Mouse (Mus musculus) lung, postnatal 25 days (tissue): ENCODE measurements around the gene Slc27a1.
"Not testable (repeated sequence)": the region's sequence is repeated elsewhere in the genome, so short reads cannot be mapped to it uniquely, and the experiment has no call there.

Source experiments
- DNase-seq: peaks from one replicate; pipeline ENCODE4 v3.0.0; 2022; ENCODE audit warnings: low spot score

The Slc27a1 gene

DNA sequence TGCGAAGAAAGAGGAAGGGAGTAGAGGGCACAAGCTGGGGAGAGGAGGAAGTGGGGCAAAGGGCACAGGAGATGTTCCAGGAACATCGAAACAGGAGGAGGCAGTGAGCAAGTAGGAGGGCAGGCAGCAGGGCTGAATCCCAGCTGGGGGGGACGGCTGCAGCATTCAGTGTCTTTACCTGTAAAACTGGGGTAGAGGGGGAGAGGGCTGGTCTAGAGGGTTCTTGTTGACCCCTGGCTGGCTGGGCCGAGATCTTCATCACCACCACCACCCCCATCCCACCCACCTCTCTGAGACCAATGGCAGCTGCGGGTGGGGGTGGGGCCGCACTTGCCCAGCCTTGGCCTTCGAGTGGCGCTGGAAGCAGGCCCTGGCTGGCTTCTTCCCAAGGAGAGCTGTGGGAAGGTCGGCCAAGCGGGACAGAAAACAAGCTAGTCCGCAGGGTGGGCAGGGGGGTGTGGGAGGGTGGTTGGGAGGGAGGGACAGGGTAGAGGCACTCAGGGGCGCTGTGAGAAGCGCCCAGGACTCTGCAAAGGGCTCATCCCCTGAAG, at the start of gene Slc27a1:
TSS of gene Slc27a1 (plus strand) at position 496 of the 551 bp plus-strand sequence.
- DNase-seq = peak; percentile 67

DNA sequence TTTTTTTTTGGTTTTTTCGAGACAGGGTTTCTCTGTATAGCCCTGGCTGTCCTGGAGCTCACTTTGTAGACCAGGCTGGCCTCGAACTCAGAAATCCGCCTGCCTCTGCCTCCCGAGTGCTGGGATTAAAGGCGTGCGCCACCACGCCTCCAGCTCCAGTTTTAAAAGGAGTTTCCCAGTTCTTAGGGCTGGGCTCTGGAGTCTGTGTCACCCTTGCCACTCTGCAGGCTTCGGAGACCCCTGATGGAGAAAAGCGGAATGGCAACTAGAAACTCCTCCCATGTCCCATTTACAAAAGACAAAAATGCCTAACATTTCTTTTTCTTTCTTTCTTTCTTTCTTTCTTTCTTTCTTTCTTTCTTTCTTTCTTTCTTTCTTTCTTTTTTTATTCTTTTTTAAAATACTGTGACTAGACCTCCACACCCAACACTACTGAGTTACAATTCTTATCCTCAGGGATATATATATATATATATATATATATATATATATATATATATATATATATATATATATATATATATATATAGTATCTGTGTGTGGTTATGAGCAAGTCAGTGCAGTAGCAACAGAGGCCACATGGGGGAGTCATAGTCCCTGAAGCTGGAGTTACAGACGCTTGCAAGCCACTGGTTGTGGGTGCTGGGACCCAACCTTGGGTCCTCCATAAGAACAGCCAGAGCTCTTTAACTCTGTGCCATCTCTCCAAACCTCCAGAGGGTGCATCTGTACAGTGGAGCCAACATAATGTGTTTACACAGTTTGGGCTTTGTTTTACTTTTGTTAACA, 49.5 kb upstream of the Slc27a1 start:
- peak; percentile 72 for DNase-seq

DNA sequence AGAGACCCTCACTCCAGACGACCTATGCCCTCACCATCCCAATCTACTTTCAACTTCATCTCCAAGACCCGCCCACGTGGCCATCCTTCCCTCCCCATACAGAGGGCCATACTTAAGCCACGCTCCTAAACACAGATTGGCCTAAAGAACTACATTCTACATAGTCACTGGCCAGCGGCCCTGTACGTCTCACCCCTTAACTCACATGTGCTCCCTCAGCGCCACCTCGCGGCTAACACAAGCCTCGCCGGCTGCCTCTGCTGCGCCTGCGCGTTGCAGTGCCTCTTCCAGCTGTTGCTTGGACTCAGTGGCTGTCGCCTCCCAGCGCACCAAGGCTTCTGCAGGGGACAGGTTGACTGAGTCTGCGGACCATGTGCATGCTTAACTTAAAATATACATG, 47.0 kb upstream of the Slc27a1 start:
- DNase-seq = peak; percentile 94

DNA sequence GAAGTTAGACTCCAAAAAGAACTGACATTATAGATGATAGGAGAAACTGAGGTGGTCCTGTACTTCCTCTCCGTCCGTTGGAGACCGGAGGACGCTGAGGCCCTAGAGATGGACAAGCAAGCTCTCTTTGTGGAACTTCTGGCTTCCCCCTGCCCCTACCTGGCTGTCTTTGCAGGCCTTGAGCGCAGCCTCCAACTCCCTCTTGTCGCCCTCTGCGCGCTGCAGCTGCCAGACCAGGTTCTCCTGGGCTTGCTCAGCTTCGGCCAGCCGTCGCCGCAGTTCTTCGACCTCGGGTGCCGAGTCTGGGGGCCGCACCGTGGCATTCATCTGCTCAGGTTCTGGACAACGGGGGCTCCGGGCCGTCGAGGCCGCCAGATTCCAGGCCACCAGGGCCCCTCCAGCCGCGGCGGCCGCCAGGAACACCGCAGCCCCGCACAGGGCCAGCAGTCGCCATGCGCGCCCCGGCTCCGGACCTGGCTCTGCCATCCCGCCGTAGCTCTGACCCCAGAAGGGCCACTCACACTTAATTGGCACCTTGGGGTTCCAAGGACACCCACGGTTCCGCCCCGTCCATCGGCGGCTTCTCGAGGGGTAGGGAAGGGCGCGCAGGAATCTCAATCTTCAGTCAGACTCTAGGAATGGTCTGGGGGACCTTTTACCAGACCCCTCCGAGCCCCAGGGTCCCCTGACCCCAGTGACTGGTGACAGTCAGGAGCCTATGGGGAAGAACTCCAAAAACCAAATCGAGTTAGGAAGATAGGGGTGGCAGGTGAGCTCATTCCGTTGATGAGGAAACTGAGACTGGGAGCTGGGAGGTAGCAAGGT, 43.2 kb upstream of the Slc27a1 start, which contains the start of gene Ccdc194:
TSS of gene Ccdc194 (minus strand) at position 486 of the 825 bp plus-strand sequence.
- no peak for DNase-seq

DNA sequence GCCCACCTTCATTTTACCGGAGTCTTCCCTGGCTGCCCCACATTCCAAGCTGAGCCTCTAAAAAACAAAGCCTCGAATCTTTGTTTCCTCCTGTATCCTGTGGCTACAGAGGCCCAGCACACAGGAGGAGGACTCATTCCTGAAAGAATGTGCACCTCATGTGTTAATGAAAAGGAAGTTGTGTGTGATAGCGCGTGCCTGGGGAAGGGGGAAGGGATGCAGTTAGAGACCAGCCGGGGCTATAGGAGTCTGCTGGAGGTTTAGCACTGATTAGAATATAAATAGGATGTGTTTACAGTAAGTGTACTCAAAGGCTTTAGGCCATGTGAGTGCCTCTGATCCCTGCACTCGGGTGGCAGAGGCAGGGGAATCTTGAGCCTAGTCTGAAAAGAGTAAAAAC, 42.4 kb upstream of the Slc27a1 start:
- no peak for DNase-seq

GRCm38 (mm10) chr8:71527162-71527870, 41.4 kb upstream of the Slc27a1 start:
- no peak for DNase-seq

GRCm38 (mm10) chr8:71528362-71529073, 40.2 kb upstream of the Slc27a1 start:
- DNase-seq = peak; percentile 66

DNA sequence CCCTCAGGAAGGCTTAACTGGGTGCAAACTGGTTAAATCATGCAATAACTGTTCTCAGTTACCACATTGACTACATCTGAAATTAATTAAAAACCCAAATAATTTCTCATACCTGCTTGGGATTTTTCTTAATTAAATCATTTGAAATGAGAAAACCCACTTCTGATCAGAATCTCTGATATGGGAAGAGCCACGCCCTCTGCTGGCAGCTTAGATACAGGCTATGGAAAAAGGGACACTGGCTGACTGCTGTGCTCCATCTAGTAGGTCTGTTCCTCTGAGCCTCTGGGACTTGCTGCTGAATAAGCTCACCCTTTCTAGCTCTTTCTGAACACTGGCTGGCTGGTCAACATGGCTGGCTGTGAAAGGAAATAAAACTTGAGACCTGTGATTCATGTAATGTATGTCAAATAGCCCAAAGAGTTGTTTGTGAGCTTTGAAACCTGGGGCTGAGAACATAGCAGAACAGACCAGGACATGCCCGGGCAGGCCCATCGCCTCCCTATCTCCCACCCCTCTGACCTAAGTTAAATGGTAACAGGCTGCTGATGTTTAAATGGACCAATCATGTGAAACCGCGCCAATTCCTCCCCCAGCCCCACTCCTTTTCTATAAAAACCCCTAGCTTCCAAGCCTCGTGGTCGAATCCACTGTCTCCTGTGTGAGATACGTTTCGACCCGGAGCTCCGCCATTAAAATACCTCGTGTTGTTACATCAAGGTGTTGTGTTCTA, 37.8 kb upstream of the Slc27a1 start:
- DNase-seq = not testable (repeated sequence)

DNA sequence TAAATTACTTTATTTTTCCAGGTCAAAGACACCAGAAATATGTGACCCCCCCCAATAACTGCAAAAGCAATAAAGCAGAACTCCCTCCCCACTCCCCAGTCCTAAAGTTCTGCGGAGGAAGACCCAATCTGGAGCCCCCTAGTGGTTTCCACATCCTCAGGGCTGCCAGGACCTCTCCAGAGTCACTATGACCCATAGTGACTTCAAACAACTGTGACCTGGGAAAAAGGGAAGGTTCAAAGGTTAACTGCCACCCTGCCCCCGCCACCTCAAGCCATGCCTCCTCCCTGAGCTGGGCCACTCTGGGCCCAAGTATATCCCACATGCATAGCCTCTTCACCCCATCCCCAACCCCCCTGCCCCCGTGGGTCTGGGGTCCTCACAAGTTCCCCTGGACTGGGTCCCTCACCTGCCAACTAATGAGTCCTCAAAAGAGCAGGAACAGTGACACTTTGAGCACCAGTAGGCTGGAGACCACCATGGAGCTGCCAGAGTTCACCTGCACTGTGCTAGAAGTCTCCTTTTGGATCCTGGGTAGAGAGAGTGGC, 34.3 kb upstream of the Slc27a1 start:
- no peak for DNase-seq

DNA sequence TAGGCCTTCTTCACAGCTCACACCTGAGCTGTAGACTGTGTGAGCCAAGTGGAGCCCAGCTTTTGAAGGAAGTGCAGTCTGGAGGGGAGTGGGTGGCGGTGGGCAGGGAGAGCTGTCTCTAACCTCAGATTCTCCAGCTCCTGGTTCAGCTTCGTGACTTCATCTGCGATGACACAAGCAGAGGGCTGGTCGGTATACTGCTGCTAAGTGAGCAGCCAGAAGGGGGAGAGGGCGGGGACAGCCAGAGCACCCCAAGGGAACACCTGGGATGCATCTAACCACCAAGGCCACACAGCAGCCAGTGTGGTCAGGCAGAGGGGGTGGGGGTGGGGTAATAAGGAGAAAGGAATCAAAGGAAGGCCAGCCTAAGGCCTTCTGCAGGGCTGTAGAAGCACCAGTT, 33.0 kb upstream of the Slc27a1 start:
- DNase-seq = no peak

GRCm38 (mm10) chr8:71537028-71537867, 31.4 kb upstream of the Slc27a1 start, which contains the start of gene Bst2:
Bst2 (minus strand) TSS chr8:71537456.
- peak; percentile 96 for DNase-seq

DNA sequence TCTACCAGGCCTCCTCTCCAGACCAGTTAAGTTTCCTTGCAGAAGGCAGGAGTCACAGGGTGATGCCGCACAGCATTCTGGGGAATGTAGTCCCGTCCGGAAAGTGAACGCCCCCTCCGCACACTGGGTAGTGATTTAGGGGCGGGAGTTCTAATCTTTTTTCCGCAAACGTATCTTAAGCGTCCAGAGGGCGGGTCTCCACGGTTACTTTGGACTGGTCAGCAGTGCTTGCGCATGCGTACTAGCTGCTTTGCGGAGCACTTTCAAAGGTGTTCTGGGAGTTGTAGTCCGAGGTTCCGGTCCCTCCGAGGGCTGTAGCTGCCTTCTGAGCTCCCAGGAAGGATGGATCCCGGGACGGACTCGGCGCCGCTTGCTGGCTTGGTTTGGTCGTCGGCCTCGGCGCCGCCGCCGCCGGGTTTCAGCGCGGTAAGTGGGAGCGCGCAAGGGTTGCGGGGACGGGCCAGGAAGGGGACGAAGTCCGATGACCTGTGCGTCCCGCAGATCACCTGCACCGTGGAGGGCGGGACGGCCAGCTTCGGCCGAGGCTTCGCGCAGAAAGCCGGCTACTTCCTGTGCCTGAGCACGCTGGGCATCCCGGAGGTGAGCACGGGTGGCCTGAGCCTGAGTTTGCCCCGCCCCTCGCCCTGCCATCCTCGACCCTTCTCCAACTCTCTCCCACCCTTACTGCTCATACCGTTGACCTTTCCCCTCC, 25.9 kb upstream of the Slc27a1 start, which contains the start of gene Mvb12a:
TSS of gene Mvb12a (plus strand) at position 291 of the 712 bp plus-strand sequence.
- peak; percentile 99 for DNase-seq

DNA sequence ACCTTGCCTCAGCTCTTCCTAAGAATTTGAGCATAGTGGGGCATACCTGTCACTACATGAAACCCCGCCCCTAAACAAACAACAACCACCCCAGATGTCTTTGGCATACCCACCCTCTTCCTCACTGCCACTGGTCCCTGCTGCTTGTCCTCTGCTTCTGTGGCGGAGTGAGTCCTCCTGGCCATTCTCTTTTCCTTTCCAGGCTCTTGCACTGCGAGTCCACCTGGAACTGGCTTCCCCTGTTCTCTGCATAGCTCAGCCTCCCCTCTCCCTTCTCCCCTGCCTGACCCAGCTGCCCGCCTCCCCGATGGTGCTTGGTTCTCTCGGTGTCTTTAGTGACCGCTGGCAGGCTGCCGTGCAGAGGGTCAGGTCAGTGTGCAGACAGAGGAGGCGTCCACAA, 24.9 kb upstream of the Slc27a1 start:
- no peak for DNase-seq

DNA sequence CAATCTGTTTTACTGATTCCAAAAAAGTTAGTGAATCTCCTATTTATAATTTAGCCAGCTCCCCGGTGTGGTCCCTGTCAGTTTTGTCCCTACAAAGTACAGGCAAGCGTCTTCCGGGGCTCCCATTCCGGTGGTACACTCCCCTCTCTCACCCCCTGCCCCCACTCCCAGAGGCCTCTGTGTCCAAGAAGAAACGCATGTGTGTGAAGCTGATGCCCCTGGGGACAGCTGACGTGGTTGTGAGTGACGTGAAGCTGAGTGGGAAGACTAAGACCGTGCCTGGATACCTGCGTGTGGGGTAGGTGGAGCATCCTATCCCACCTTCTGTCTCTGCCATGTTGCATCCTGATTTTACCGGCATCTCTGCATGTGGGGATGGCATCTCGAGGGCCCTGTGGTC, 23.6 kb upstream of the Slc27a1 start:
- DNase-seq = no peak

DNA sequence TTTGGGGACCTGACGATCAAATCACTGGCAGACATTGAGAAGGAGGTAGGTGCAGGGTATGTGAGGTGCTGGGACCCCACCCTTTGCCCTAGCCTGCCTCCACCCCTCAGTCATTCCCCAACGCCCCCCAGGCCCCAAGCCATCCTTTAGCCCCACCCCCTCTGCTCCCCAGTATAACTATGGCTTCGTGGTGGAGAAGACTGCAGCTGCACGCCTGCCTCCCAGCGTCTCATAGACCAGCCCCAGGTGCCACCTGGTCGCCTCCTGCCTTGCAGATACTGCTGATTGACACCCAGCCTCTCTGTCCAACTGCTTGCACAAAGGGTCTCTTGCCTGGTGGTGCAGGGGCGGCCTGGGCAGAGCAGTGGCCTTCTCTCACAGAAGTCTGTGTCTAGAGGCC, 21.1 kb upstream of the Slc27a1 start:
- no peak for DNase-seq

DNA sequence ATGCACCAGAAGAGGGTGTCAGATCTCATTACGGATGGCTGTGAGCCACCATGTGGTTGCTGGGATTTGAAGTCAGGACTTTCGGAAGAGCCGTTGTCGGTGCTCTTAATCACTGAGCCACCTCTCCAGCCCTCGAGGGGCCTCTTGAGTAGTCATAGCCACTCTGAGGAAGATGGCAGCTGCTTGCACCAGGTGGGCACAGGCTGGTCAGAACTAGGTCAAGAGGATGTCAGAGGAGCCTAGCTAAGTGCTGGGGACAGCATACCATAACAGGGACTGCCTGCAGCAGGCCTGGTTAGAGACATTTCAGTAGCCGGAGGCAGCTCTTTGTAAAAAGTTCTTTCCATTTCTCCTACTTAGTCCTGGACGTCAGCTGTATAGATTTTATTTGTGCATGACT, 17.9 kb upstream of the Slc27a1 start:
- no peak for DNase-seq

GRCm38 (mm10) chr8:71552770-71553169, 15.9 kb upstream of the Slc27a1 start:
- DNase-seq = no peak

- no peak for DNase-seq
Observed at GRCm38 (mm10) chr8:71554001-71554400, 14.7 kb upstream of the Slc27a1 start.

DNA sequence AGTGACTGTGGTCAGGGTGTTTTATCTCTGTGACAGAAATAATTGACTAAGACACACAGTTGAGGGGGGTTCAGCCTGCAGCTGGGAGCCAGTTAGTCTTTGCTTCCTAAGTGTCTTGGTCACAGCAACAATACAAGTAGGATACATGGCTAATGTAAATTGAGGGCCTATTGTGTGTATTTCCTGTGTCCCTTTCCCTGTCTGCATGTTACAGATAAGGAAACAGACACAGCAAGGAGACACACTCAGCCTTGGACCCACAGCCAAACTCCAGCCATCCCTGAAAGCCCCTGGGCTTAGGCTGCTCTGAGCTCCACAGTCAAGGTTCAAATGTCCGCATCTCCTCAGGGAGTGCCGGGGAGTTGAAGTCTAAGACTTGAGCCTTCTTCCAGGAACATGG, 14.0 kb upstream of the Slc27a1 start:
- DNase-seq = no peak
